Mouse (Mus musculus) left cerebral cortex, adult 8-10 months (tissue): Measurements from ENCODE around the gene Depp1. TPM values are rescaled to one million over a fixed set of nuclear protein-coding genes. Genes with fewer than 3 reads are reported as not detected.
A peak's percentile ranks its signal among the peaks of the same experiment; 100 is the strongest.
"Not testable (repeated sequence)": the region's sequence is repeated elsewhere in the genome, so short reads cannot be mapped to it uniquely, and the experiment has no call there.

Experiments used
- DNase-seq, 2 experiments: peaks; one replicate each; pipeline ENCODE4 v3.0.0; 2022; ENCODE audit warnings: low spot score in 2 of 2
- total RNA-seq, 4 experiments: library from RNA; stranded (reverse); gene quantifications; 2 replicates each; pipeline ENCODE4 v1.2.4; 2022

Gene Depp1
- 1 to 10 TPM; 1.7 to 3.3 (median 2.4) TPM for total RNA-seq

GRCm38 (mm10) chr6:116650406-116650805 lies at the start of gene Depp1:
TSS of gene Depp1 (plus strand) at chr6:116650609.
- DNase-seq, result no peak

GRCm38 (mm10) chr6:116600969-116601368 lies 49.4 kb upstream of the Depp1 start:
- not testable (repeated sequence) for DNase-seq

GRCm38 (mm10) chr6:116607230-116607629 lies 43.2 kb upstream of the Depp1 start:
- no peak for DNase-seq

- DNase-seq, result no peak
Measured at GRCm38 (mm10) chr6:116615719-116616118, 34.7 kb upstream of the Depp1 start.

- no peak for DNase-seq
Measured at GRCm38 (mm10) chr6:116618073-116618472, 32.3 kb upstream of the Depp1 start.

- DNase-seq, result no peak
Measured at GRCm38 (mm10) chr6:116621318-116622023, 28.9 kb upstream of the Depp1 start.

GRCm38 (mm10) chr6:116626417-116626816 lies 24.0 kb upstream of the Depp1 start:
- DNase-seq, result not testable (repeated sequence)

GRCm38 (mm10) chr6:116628095-116628494 lies 22.3 kb upstream of the Depp1 start:
- no peak for DNase-seq

GRCm38 (mm10) chr6:116628539-116629171 lies 21.8 kb upstream of the Depp1 start, which contains the start of gene Zfp422:
TSS of gene Zfp422 (minus strand) at chr6:116628999.
- DNase-seq, result peak; percentile 45

GRCm38 (mm10) chr6:116629766-116630165 lies 20.6 kb upstream of the Depp1 start:
- no peak for DNase-seq

- DNase-seq, result no peak
Measured at GRCm38 (mm10) chr6:116632129-116632528, 18.3 kb upstream of the Depp1 start.

GRCm38 (mm10) chr6:116633741-116634695 lies 16.4 kb upstream of the Depp1 start:
- no peak for DNase-seq

GRCm38 (mm10) chr6:116635251-116636180 lies 14.9 kb upstream of the Depp1 start:
- DNase-seq, result no peak

GRCm38 (mm10) chr6:116636581-116637235 lies 13.7 kb upstream of the Depp1 start:
- DNase-seq, result no peak

- no peak for DNase-seq
Measured at GRCm38 (mm10) chr6:116637496-116637895, 12.9 kb upstream of the Depp1 start.

GRCm38 (mm10) chr6:116638871-116639270 lies 11.5 kb upstream of the Depp1 start:
- DNase-seq, result no peak

GRCm38 (mm10) chr6:116639663-116640062 lies 10.7 kb upstream of the Depp1 start:
- no peak for DNase-seq

- peak in 1 of 2 experiments; percentile 70 for DNase-seq
Measured at GRCm38 (mm10) chr6:116642942-116643341, 7.5 kb upstream of the Depp1 start.

- no peak for DNase-seq
Measured at GRCm38 (mm10) chr6:116643881-116644280, 6.5 kb upstream of the Depp1 start.

GRCm38 (mm10) chr6:116644335-116644734 lies 6.1 kb upstream of the Depp1 start:
- DNase-seq, result no peak
